Mouse (Mus musculus) hindbrain, postnatal 0 days (tissue): ENCODE data around the gene Dab1. TPM values are rescaled to one million over a fixed set of nuclear protein-coding genes. Genes with fewer than 3 reads are reported as not detected.

ENCODE experiments used
- ATAC-seq: fragments of 200-750 bp; cut with Nextera tagmentation; 2 replicates; pipeline ENCODE4 v1.8.0; 2017; ENCODE audit warnings: mild to moderate bottlenecking, moderate TSS enrichment, moderate library complexity
- DNase-seq: peaks from one replicate; pipeline ENCODE4 v3.0.0-alpha.2; 2015; ENCODE audit warnings: low spot score
- H3K27ac ChIP-seq: fragments of 300-500 bp; sonication (generic); 2 replicates; pipeline ENCODE4 v1.5.1; 2014; ENCODE audit warnings: mild to moderate bottlenecking
- H3K27me3 ChIP-seq: fragments of 300-500 bp; sonication (generic); 2 replicates; pipeline ENCODE4 v1.6.1; 2014; ENCODE audit warnings: low read length, mixed read lengths; ENCODE audit not compliant: insufficient read depth
- H3K36me3 ChIP-seq: fragments of 300-500 bp; sonication (generic); 2 replicates; pipeline ENCODE4 v1.6.1; 2014; ENCODE audit warnings: low read length, mixed read lengths; ENCODE audit not compliant: insufficient read depth
- H3K4me1 ChIP-seq: fragments of 300-500 bp; sonication (generic); 2 replicates; pipeline ENCODE4 v1.6.1; 2014; ENCODE audit warnings: antibody characterized with exemption, low read length, mixed read lengths; ENCODE audit not compliant: insufficient read depth
- H3K4me2 ChIP-seq: fragments of 300-500 bp; sonication (generic); 2 replicates; pipeline ENCODE4 v1.6.1; 2014; ENCODE audit warnings: low read depth, mild to moderate bottlenecking, low read length, moderate library complexity, mixed read lengths
- H3K4me3 ChIP-seq: fragments of 300-500 bp; sonication (generic); 2 replicates; pipeline ENCODE4 v1.5.1; 2014; ENCODE audit warnings: low read length
- H3K9ac ChIP-seq: fragments of 300-500 bp; sonication (generic); replicated peaks from 2 replicates; pipeline ENCODE4 v1.6.1; 2014; ENCODE audit warnings: mild to moderate bottlenecking, low read length, moderate library complexity, mixed read lengths
- H3K9me3 ChIP-seq: fragments of 300-500 bp; sonication (generic); 2 replicates; pipeline ENCODE4 v1.6.1; 2016; ENCODE audit warnings: low read length, mixed read lengths
- CTCF ChIP-seq: IDR thresholded peaks from 2 replicates; pipeline ENCODE4 v1.5.1; 2016; ENCODE audit warnings: antibody characterized with exemption, control low read depth, low read depth
- WGBS: fragments of 180-500 bp; shearing (Covaris S2); extraction: QIAGEN DNeasy Blood & Tissue Kit; methylation state at CpG from one replicate; pipeline ENCODE4 v1.1.7; 2014; 5-methylcytosine and 5-hydroxymethylcytosine counted together
- polyA plus RNA-seq: library from polyadenylated mRNA; unstranded; fragments of >200 nt; fragmentation: Nextera tagmentation; extraction: Ambion mirVana; gene quantifications from 2 replicates; pipeline ENCODE4 v1.2.1, GENCODE M21; 2015
- total RNA-seq: library from RNA; depleted of rRNA; stranded (reverse); fragments of >200 nt; gene quantifications from 2 replicates; pipeline ENCODE4 v1.2.3, GENCODE M21; 2014

The Dab1 gene
- total and polyA plus RNA-seq, 2 experiments from 2014 or later = 38.2 to 76.2 TPM

- no peak overlapping the region for H3K4me3 ChIP-seq
- TF ChIP-seq CTCF = no peak
- H3K36me3 ChIP-seq = no peaks in the 10 kb centered on the region
- no peaks in the 10 kb centered on the region for H3K9me3 ChIP-seq
- no peaks in the 10 kb centered on the region for H3K27me3 ChIP-seq
- no peak overlapping the region for H3K27ac ChIP-seq
- DNase-seq = peak; percentile 19
- H3K4me2 ChIP-seq = no peak overlapping the region
- WGBS = 28% methylated on average over 3 of the region's 3 CpGs
- no peak overlapping the region for H3K9ac ChIP-seq
- no peaks in the 10 kb centered on the region for H3K4me1 ChIP-seq
- ATAC-seq = 0 out of 2 replicates have a peak, but pooled peaks have one; percentile 47
Measured at GRCm38 (mm10) chr4:104578370-104578769, 959.2 kb downstream of the Dab1 start.

GRCm38 (mm10) chr4:104579946-104580544 is 960.9 kb downstream of the Dab1 start:
- H3K27me3 ChIP-seq = no peaks in the 10 kb centered on the region
- no peak overlapping the region for H3K4me2 ChIP-seq
- H3K36me3 ChIP-seq = no peaks in the 10 kb centered on the region
- ATAC-seq (no peak), DNase-seq (no peak)
- no peak for TF ChIP-seq CTCF
- H3K4me3 ChIP-seq = no peak overlapping the region
- no peaks in the 10 kb centered on the region for H3K9me3 ChIP-seq
- H3K4me1 ChIP-seq = no peaks in the 10 kb centered on the region
- 83% methylated on average over 5 of the region's 5 CpGs for WGBS
- H3K9ac ChIP-seq = no peak overlapping the region
- H3K27ac ChIP-seq = no peak overlapping the region

- no peak overlapping the region for H3K9ac ChIP-seq
- H3K27me3 ChIP-seq = no peaks in the 10 kb centered on the region
- ATAC-seq (no peak), DNase-seq (no peak)
- no peaks in the 10 kb centered on the region for H3K9me3 ChIP-seq
- no peak overlapping the region for H3K4me3 ChIP-seq
- H3K4me1 ChIP-seq = no peaks in the 10 kb centered on the region
- no peak for TF ChIP-seq CTCF
- no peak overlapping the region for H3K27ac ChIP-seq
- WGBS = 55% methylated on average over 5 of the region's 5 CpGs
- H3K36me3 ChIP-seq = no peaks in the 10 kb centered on the region
- H3K4me2 ChIP-seq = no peak overlapping the region
Measured at GRCm38 (mm10) chr4:104582726-104583125, 963.6 kb downstream of the Dab1 start.

- no peak overlapping the region for H3K9ac ChIP-seq
- no peaks in the 10 kb centered on the region for H3K9me3 ChIP-seq
- no peaks in the 10 kb centered on the region for H3K36me3 ChIP-seq
- DNase-seq = no peak
- H3K27ac ChIP-seq = no peak overlapping the region
- H3K4me2 ChIP-seq = no peak overlapping the region
- H3K4me3 ChIP-seq = no peak overlapping the region
- H3K4me1 ChIP-seq = no peaks in the 10 kb centered on the region
- H3K27me3 ChIP-seq = no peaks in the 10 kb centered on the region
- no peak for ATAC-seq
- 54% methylated on average over 2 of the region's 2 CpGs for WGBS
- TF ChIP-seq CTCF = no peak
Measured at GRCm38 (mm10) chr4:104587826-104588225, 968.7 kb downstream of the Dab1 start.

- Histone ChIP-seq H3K4me2 (no peak overlapping the region), H3K4me1 (peaks cover 5% of the 10 kb centered on the region; the same call in 1 of the 2 replicates), H3K4me3 (no peak overlapping the region), H3K27me3 (no peaks in the 10 kb centered on the region), H3K9ac (no peak overlapping the region), H3K9me3 (no peaks in the 10 kb centered on the region), H3K36me3 (no peaks in the 10 kb centered on the region), H3K27ac (no peak overlapping the region)
- ATAC-seq (no peak), DNase-seq (no peak)
- WGBS = 94% methylated on average over 7 of the region's 7 CpGs
- no peak for TF ChIP-seq CTCF
Measured at GRCm38 (mm10) chr4:104596936-104597335, 977.8 kb downstream of the Dab1 start.

GRCm38 (mm10) chr4:104597490-104598465 is 978.6 kb downstream of the Dab1 start:
- DNase-seq (no peak), ATAC-seq (no peak)
- WGBS = 60% methylated on average over 6 of the region's 6 CpGs
- TF ChIP-seq CTCF = no peak
- Histone ChIP-seq H3K36me3 (no peaks in the 10 kb centered on the region), H3K4me3 (no peak overlapping the region), H3K9me3 (no peaks in the 10 kb centered on the region), H3K4me2 (no peak overlapping the region), H3K4me1 (peaks cover 5% of the 10 kb centered on the region; the same call in 1 of the 2 replicates), H3K27me3 (no peaks in the 10 kb centered on the region), H3K27ac (no peak overlapping the region), H3K9ac (no peak overlapping the region)
